Mouse (Mus musculus) spleen, adult 2 months (tissue): ENCODE data around the gene Stx4a.

ENCODE experiments used
- CTCF ChIP-seq: fragments of 200-500 bp; IDR thresholded peaks from 2 replicates; pipeline ENCODE4 v1.5.1; 2011; ENCODE audit warnings: mild to moderate bottlenecking, inconsistent platforms; ENCODE audit not compliant: insufficient read depth, insufficient read length, insufficient replicate concordance; ENCODE audit errors: extremely low read depth
- POLR2A ChIP-seq: fragments of 200-500 bp; IDR thresholded peaks from 2 replicates; pipeline ENCODE4 v1.6.1; 2011; ENCODE audit warnings: low read depth, low read length, inconsistent platforms

DNA sequence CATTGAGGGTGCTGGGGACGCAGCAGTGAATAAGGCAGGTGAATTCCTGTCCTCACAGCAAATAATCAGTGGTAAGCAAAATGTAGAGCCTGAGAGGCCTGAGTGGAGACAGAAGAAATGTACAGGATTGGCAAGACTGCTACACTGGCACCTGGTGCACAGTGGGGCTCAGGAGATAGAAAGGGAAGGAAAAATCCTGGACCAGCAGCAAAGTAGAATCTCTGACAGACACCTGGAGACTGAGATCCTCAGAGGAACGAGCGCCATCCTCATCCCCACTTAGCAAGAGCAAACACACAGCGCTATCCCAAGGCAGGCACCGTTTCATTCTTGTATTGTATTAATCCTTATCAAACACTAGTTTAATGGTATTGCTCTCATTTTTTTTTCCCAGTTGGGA, 13.4 kb downstream of the Stx4a start:
- TF ChIP-seq CTCF (no peak), POLR2A (no peak)
